Mouse (Mus musculus) embryonic facial prominence, embryonic 14.5 days (tissue): ENCODE data around the gene Rasal2. TPM values are rescaled to one million over a fixed set of nuclear protein-coding genes. Genes with fewer than 3 reads are reported as not detected.

Experiments used
- ATAC-seq: fragments of 200-750 bp; cut with Nextera tagmentation; 2 replicates; pipeline ENCODE4 v1.8.0; 2017; ENCODE audit warnings: low read depth, moderate number of reproducible peaks, moderate TSS enrichment
- DNase-seq: peaks from one replicate; pipeline ENCODE4 v3.0.0-alpha.2; 2015; ENCODE audit warnings: low spot score
- H3K27ac ChIP-seq: fragments of 300-500 bp; sonication (generic); replicated peaks from 2 replicates; pipeline ENCODE4 v1.5.1; 2014; ENCODE audit warnings: low read depth, mild to moderate bottlenecking, low read length, moderate library complexity
- H3K27me3 ChIP-seq: fragments of 300-500 bp; sonication (generic); replicated peaks from 2 replicates; pipeline ENCODE4 v1.6.1; 2014; ENCODE audit warnings: low read length; ENCODE audit not compliant: control insufficient read depth, insufficient read depth
- H3K36me3 ChIP-seq: fragments of 300-500 bp; sonication (generic); 2 replicates; pipeline ENCODE4 v1.6.1; 2014; ENCODE audit warnings: low read length, mixed read lengths; ENCODE audit not compliant: control insufficient read depth, insufficient read depth
- H3K4me1 ChIP-seq: fragments of 300-500 bp; sonication (generic); 2 replicates; pipeline ENCODE4 v1.6.1; 2014; ENCODE audit warnings: antibody characterized with exemption, low read length; ENCODE audit not compliant: control insufficient read depth, insufficient read depth
- H3K4me2 ChIP-seq: fragments of 300-500 bp; sonication (generic); 2 replicates; pipeline ENCODE4 v1.6.1; 2014; ENCODE audit warnings: low read depth, mild to moderate bottlenecking, low read length, moderate library complexity, mixed read lengths
- H3K4me3 ChIP-seq: fragments of 300-500 bp; sonication (generic); 2 replicates; pipeline ENCODE4 v1.5.1; 2014; ENCODE audit warnings: low read depth, mild to moderate bottlenecking, low read length
- H3K9ac ChIP-seq: fragments of 300-500 bp; sonication (generic); 2 replicates; pipeline ENCODE4 v1.6.1; 2014; ENCODE audit warnings: low read depth, mild to moderate bottlenecking, low read length, moderate library complexity, mixed read lengths
- H3K9me3 ChIP-seq: fragments of 300-500 bp; sonication (generic); 2 replicates; pipeline ENCODE4 v1.6.1; 2016; ENCODE audit warnings: low read length; ENCODE audit not compliant: control insufficient read depth
- WGBS: fragments of 180-500 bp; shearing (Covaris S2); extraction: QIAGEN DNeasy Blood & Tissue Kit; methylation state at CpG from one replicate; pipeline ENCODE4 v1.1.7; 2014; 5-methylcytosine and 5-hydroxymethylcytosine counted together
- polyA plus RNA-seq: library from polyadenylated mRNA; unstranded; fragments of >200 nt; fragmentation: Nextera tagmentation; extraction: Ambion mirVana; gene quantifications from 2 replicates; pipeline ENCODE4 v1.2.1, GENCODE M21; 2014

Gene Rasal2
- polyA plus RNA-seq, 1 experiment from 2014 or later, result 12.9 TPM

GRCm38 (mm10) chr1:157117440-157117839 is 295.0 kb downstream of the Rasal2 start:
- no peaks in the 10 kb centered on the region for H3K4me1 ChIP-seq
- H3K4me3 ChIP-seq, result no peak overlapping the region
- H3K4me2 ChIP-seq, result no peak overlapping the region
- ATAC-seq (no peak), DNase-seq (no peak)
- H3K9me3 ChIP-seq, result 0 out of 2 replicates have a peak, but pooled peaks cover 2% of the 10 kb centered on the region
- H3K36me3 ChIP-seq, result no peaks in the 10 kb centered on the region
- no peaks in the 10 kb centered on the region for H3K27me3 ChIP-seq
- H3K27ac ChIP-seq, result no peak overlapping the region
- no peak overlapping the region for H3K9ac ChIP-seq
- 84% methylated on average over 3 of the region's 3 CpGs for WGBS

DNA sequence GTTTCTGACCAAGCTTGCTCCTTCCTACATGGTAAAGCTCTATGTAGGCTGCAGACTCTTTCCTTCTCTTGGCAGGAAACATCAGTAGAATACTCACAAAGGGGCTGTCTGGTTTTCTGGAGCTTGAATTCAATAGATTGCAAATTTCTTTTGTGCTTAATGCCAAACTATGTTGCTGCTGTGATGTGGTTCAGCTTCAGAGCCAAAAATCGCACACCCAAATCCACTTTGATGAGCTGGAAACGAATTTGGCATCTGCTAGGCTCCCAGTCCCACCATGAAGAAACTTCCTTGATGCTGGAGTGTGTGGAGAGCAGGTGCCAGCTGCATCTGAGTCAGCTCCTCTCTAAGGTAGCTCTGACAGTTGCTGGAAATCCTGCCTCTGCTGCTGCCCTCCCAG is 297.9 kb downstream of the Rasal2 start:
- Histone ChIP-seq H3K27ac (no peak overlapping the region), H3K9ac (no peak overlapping the region), H3K4me3 (no peak overlapping the region), H3K4me2 (no peak overlapping the region), H3K9me3 (0 out of 2 replicates have a peak, but pooled peaks cover 2% of the 10 kb centered on the region), H3K36me3 (no peaks in the 10 kb centered on the region), H3K27me3 (no peaks in the 10 kb centered on the region), H3K4me1 (no peaks in the 10 kb centered on the region)
- WGBS, result 47% methylated on average over 2 of the region's 2 CpGs
- ATAC-seq (no peak), DNase-seq (peak; percentile 17)

GRCm38 (mm10) chr1:157110287-157110835 is 302.0 kb downstream of the Rasal2 start:
- no peak overlapping the region for H3K4me2 ChIP-seq
- no peak overlapping the region for H3K27ac ChIP-seq
- no peaks in the 10 kb centered on the region for H3K36me3 ChIP-seq
- no peak overlapping the region for H3K9ac ChIP-seq
- peak; percentile 80 for ATAC-seq
- 0 out of 2 replicates have a peak, but pooled peaks cover 2% of the 10 kb centered on the region for H3K9me3 ChIP-seq
- 49% methylated on average over 6 of the region's 6 CpGs for WGBS
- H3K27me3 ChIP-seq, result no peaks in the 10 kb centered on the region
- no peak overlapping the region for H3K4me3 ChIP-seq
- DNase-seq, result peak; percentile 48
- no peaks in the 10 kb centered on the region for H3K4me1 ChIP-seq

DNA sequence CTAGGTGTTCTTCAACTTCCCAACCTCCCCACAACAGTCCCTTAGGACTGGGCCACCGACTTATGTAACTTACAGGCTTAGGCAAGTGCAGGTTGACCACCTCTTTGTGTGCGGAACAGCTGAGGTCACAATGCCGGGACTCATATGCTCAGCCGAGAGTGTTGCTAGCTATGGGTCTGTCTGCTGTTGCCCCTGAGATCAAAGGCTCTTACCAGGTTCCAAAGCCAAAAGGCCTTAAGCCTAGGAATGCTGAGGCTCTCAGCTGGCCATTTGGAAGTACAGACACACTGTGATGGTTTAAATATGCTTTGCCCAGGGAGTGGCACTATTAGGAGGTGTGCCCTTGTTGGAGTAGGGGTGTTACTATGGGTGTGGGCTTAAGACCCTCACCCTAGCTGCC is 303.8 kb downstream of the Rasal2 start, which contains the start of gene Tex35:
Tex35 (minus strand) TSS at position 101 of the 400 bp plus-strand sequence.
- H3K4me3 ChIP-seq, result no peak within 1 kb of the TSS
- no peak within 1 kb of the TSS for H3K9ac ChIP-seq
- ATAC-seq (no peak), DNase-seq (no peak)
- WGBS, result 91% methylated on average over 4 of the region's 4 CpGs
- no peaks in the 10 kb centered on the region for H3K27me3 ChIP-seq
- no peak within 1 kb of the TSS for H3K4me2 ChIP-seq
- no peaks in the 10 kb centered on the region for H3K36me3 ChIP-seq
- H3K27ac ChIP-seq, result no peak within 1 kb of the TSS
- H3K9me3 ChIP-seq, result no peaks in the 10 kb centered on the region
- no peaks in the 10 kb centered on the region for H3K4me1 ChIP-seq

DNA sequence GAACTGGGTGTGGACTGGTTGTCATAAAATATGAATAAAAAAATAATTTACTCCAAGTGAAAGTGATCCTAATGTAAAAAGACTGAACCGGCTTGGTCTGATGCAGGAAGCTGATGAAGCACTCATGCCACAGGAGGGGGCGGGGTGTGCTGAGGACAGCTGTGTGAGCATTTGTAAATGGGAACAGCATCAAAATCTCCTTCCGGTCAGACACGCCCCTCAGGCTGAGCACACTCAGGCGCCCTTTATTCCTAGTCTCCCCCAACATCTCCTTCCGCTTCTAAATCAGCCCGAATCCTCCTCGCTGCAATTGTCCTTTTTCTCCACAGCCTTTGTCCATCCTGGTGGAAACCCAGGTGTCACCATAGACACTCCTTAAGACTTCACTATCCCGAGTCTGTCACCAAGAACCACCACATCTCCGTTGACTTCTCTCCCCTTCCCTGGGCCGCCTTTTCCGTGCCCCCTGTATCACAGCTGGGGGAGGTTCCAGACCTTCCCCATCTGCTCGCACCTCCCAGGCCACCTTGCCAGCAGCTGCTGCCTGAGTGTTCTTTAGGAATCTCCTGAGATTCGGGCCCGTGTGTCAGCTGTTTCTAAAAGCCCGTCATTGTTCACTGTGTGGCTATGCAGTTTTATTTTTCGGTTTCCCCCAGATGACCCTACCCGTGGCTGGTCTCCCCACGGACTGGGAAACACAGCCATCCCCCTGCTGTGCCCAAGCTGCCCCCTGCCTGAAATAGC is 311.1 kb downstream of the Rasal2 start:
- peak overlapping the region; percentile 35 for H3K9ac ChIP-seq
- H3K9me3 ChIP-seq, result no peaks in the 10 kb centered on the region
- H3K27me3 ChIP-seq, result no peaks in the 10 kb centered on the region
- peaks cover 9% of the 10 kb centered on the region for H3K4me1 ChIP-seq
- peak; percentile 87 for DNase-seq
- peak overlapping the region; percentile 30; the same call in 1 of the 2 replicates for H3K27ac ChIP-seq
- H3K4me2 ChIP-seq, result peak overlapping the region; percentile 58
- H3K36me3 ChIP-seq, result no peaks in the 10 kb centered on the region
- 14% methylated on average over 19 of the region's 19 CpGs for WGBS
- peak; percentile 90 for ATAC-seq
- H3K4me3 ChIP-seq, result peak overlapping the region; percentile 30

- no peak overlapping the region for H3K4me2 ChIP-seq
- no peaks in the 10 kb centered on the region for H3K36me3 ChIP-seq
- H3K9ac ChIP-seq, result no peak overlapping the region
- H3K27me3 ChIP-seq, result no peaks in the 10 kb centered on the region
- ATAC-seq (no peak), DNase-seq (no peak)
- no peaks in the 10 kb centered on the region for H3K9me3 ChIP-seq
- no peak overlapping the region for H3K27ac ChIP-seq
- no peaks in the 10 kb centered on the region for H3K4me1 ChIP-seq
- no peak overlapping the region for H3K4me3 ChIP-seq
- 81% methylated on average over 4 of the region's 4 CpGs for WGBS
Measured at GRCm38 (mm10) chr1:157095534-157095933, 316.9 kb downstream of the Rasal2 start.

DNA sequence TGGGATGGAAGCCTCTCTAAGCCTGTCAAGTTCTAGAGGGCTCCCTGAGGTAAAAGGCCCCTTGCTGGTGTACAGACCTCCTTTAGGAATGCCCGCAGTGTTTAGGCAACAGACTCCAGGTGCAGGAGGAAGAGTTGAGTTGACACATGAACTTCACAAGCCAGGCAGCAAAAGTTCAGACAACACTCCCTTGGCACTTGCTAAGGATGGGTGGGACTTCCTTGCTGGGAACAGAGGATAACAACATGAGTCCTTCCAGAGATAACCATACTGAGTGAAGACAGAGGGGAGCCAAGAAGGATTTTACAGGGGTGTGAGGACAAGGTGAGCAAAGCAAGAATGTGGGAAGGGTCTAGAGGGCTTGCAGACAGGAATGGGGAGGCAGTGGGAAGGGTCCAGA is 319.8 kb downstream of the Rasal2 start:
- Histone ChIP-seq H3K4me3 (no peak overlapping the region), H3K9me3 (no peaks in the 10 kb centered on the region), H3K36me3 (no peaks in the 10 kb centered on the region), H3K9ac (no peak overlapping the region), H3K4me2 (no peak overlapping the region), H3K27me3 (no peaks in the 10 kb centered on the region), H3K27ac (no peak overlapping the region), H3K4me1 (no peaks in the 10 kb centered on the region)
- no peak for ATAC-seq
- no peak for DNase-seq
- WGBS, result 89% methylated on average over 1 of the region's 1 CpGs

GRCm38 (mm10) chr1:157092140-157092539 is 320.3 kb downstream of the Rasal2 start:
- H3K27ac ChIP-seq, result no peak overlapping the region
- no peaks in the 10 kb centered on the region for H3K27me3 ChIP-seq
- WGBS, result 55% methylated on average over 4 of the region's 4 CpGs
- H3K4me2 ChIP-seq, result no peak overlapping the region
- ATAC-seq (no peak), DNase-seq (no peak)
- H3K9me3 ChIP-seq, result no peaks in the 10 kb centered on the region
- H3K4me1 ChIP-seq, result no peaks in the 10 kb centered on the region
- H3K36me3 ChIP-seq, result no peaks in the 10 kb centered on the region
- no peak overlapping the region for H3K4me3 ChIP-seq
- no peak overlapping the region for H3K9ac ChIP-seq
